11 mouse cellular contexts compared by ENCODE assay signal in genomic region chr1:160259884-160260283, GRCm38 (mm10). TPM values are rescaled to one million over a fixed set of nuclear protein-coding genes. Genes with fewer than 3 reads are reported as not detected.
DNase-seq lines count a peak whose midpoint lies in the region; ATAC-seq lines count a peak whose summit lies in the region.
"Had no signal": no experiment of that assay in that cellular context is flagged by ENCODE, and none has a peak within 500 bp of the region (broad histone marks: within the 10 kb centered on the region; RNA-seq: fewer than 3 reads in every experiment).

No protein-coding gene starts in this region.

- no peaks in the 10 kb centered on the region for H3K4me1 ChIP-seq in hindbrain, embryonic 11.5 days (replicated peaks; ENCODE audit: control insufficient read depth, insufficient read depth, low read length)
- H3K4me1 ChIP-seq in hindbrain, embryonic 10.5 days (replicated peaks), result peaks cover 7% of the 10 kb centered on the region; the same call in 1 of the 2 replicates
- H3K4me1 ChIP-seq in hindbrain, embryonic 15.5 days (replicated peaks), result peaks cover 15% of the 10 kb centered on the region; the same call in 1 of the 2 replicates

- no peaks in the 10 kb centered on the region for H3K9me3 ChIP-seq in hindbrain, embryonic 11.5 days (ENCODE audit: control insufficient read depth, low read length)
- H3K9me3 ChIP-seq in hindbrain, embryonic 10.5 days, result no peaks in the 10 kb centered on the region
- no peaks in the 10 kb centered on the region for H3K9me3 ChIP-seq in hindbrain, embryonic 15.5 days

- H3K4me3 ChIP-seq in hindbrain, embryonic 11.5 days (ENCODE audit: low read depth, low read length), result no peak overlapping the region
- no peak overlapping the region for H3K4me3 ChIP-seq in hindbrain, embryonic 10.5 days
- H3K4me3 ChIP-seq in hindbrain, embryonic 15.5 days, result no peak overlapping the region
- H3K4me3 ChIP-seq: erythroblast, embryonic 14.5 days had no signal

- no peaks in the 10 kb centered on the region for H3K36me3 ChIP-seq in hindbrain, embryonic 11.5 days (ENCODE audit: control insufficient read depth, insufficient read depth, low read length)
- no peaks in the 10 kb centered on the region for H3K36me3 ChIP-seq in hindbrain, embryonic 10.5 days
- H3K36me3 ChIP-seq in hindbrain, embryonic 15.5 days, result peaks cover 8% of the 10 kb centered on the region; the same call in 1 of the 2 replicates

- H3K9ac ChIP-seq in hindbrain, embryonic 11.5 days (ENCODE audit: low read depth, low read length), result no peak overlapping the region
- no peak overlapping the region for H3K9ac ChIP-seq in hindbrain, embryonic 15.5 days
- H3K9ac ChIP-seq: liver, embryonic 14.5 days had no signal

- no peak for ATAC-seq in hindbrain, embryonic 11.5 days (ENCODE audit: low FRiP score)
- peak; percentile 92 for ATAC-seq in hindbrain, embryonic 15.5 days (ENCODE audit: low FRiP score, low read depth)

- H3K4me2 ChIP-seq in hindbrain, embryonic 11.5 days (replicated peaks; ENCODE audit: low read depth, low read length), result no peak overlapping the region
- H3K4me2 ChIP-seq in hindbrain, embryonic 15.5 days, result peak overlapping the region; percentile 18; the same call in 1 of the 2 replicates

- DNase-seq in hindbrain, embryonic 11.5 days (ENCODE audit: low spot score), result peak; percentile 18
- no peak for DNase-seq in hindbrain, embryonic 10.5 days (ENCODE audit: low spot score)
- DNase-seq in cerebellum, adult 9-10 months, result peak; percentile 80
- DNase-seq in lung, postnatal 36 days, result peak; percentile 84
- no peak for DNase-seq in urinary bladder, postnatal 10 days (ENCODE audit: low spot score)
- DNase-seq in left cerebral cortex, adult 18-20 months (ENCODE audit: low spot score in 2 of 2), result no peak
- DNase-seq in spleen, postnatal 14 days (ENCODE audit: low spot score in 2 of 2), result no peak
- DNase-seq: B cell, adult 2 months had no signal

- H3K27me3 ChIP-seq in hindbrain, embryonic 11.5 days (ENCODE audit: control insufficient read depth, insufficient read depth, low read length), result no peaks in the 10 kb centered on the region
- H3K27me3 ChIP-seq in hindbrain, embryonic 10.5 days (ENCODE audit: insufficient read depth, poor library complexity, severe bottlenecking), result no peaks in the 10 kb centered on the region
- H3K27me3 ChIP-seq in hindbrain, embryonic 15.5 days, result no peaks in the 10 kb centered on the region

- 60% methylated on average over 7 of the region's 7 CpGs for WGBS in hindbrain, embryonic 11.5 days
- WGBS in hindbrain, embryonic 10.5 days, result 63% methylated on average over 7 of the region's 7 CpGs
- WGBS in hindbrain, embryonic 15.5 days, result 23% methylated on average over 7 of the region's 7 CpGs

- H3K27ac ChIP-seq in hindbrain, embryonic 11.5 days (ENCODE audit: low read depth, low read length), result no peak overlapping the region
- no peak overlapping the region for H3K27ac ChIP-seq in hindbrain, embryonic 10.5 days
- peak overlapping the region; percentile 64 for H3K27ac ChIP-seq in hindbrain, embryonic 15.5 days (replicated peaks)
- H3K27ac ChIP-seq: liver, embryonic 14.5 days had no signal

RNA-seq across cellular contexts. Expression of gene Cacybp, which starts 47.2 kb away (rescaled TPM):
- 299 and 310 TPM in 2 replicates for polyA plus RNA-seq in hindbrain, embryonic 11.5 days (2014; fragmentation: Nextera tagmentation; extraction: Ambion mirVana)
- 237 and 328 TPM in 2 replicates for polyA plus RNA-seq in hindbrain, embryonic 10.5 days (2016; fragmentation: Nextera tagmentation; extraction: Ambion mirVana)
- polyA plus RNA-seq in hindbrain, embryonic 15.5 days (2015; fragmentation: Nextera tagmentation; extraction: Ambion mirVana), result 251 and 263 TPM in 2 replicates
- 10 to 100 TPM; 83.7 to 95.0 TPM for total RNA-seq in left cerebral cortex, adult 18-20 months (2021)

Comparison
In these comparisons a context has a peak if more than half of its experiments do, and no peak if none do; other contexts are left out.
1. DNase-seq: peak in hindbrain, embryonic 11.5 days (single experiment), cerebellum, adult 9-10 months (single experiment) and lung, postnatal 36 days (single experiment); none in hindbrain, embryonic 10.5 days (single experiment), urinary bladder, postnatal 10 days (single experiment), left cerebral cortex, adult 18-20 months (0 of 2) and spleen, postnatal 14 days (0 of 2).